Mouse (Mus musculus): ENCODE measurements around the gene Olfr1097. TPM values are rescaled to one million over a fixed set of nuclear protein-coding genes. Genes with fewer than 3 reads are reported as not detected.

Olfr1097 gene
- polyA plus RNA-seq (2014; fragmentation: Illumina TruSeq; extraction: RNeasy Lipid Tissue Mini Kit (QIAGEN cat#74804); ENCODE audit: insufficient read depth, low read depth, low replicate concordance) = not detected

DNA sequence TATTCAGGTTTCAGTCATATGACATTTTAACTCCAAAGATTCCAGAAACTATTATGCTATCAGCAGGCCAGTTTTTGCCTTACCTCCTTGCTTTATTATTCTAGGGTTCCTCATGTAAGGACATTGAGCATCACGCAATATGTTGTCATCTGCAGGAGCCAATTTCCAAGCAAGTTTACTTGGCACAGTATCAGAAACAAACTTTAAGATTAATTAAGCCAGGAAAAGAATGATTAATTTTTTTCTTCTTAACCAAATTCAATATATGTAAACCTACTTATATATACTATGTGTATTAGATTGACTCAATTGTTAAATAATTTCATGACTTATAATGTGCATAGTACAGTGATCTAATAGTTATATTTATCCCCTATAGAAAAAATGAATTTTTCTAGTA, at the start of gene Olfr1097:
Olfr1097 (minus strand) TSS at position 101 of the 400 bp plus-strand sequence.

DNA sequence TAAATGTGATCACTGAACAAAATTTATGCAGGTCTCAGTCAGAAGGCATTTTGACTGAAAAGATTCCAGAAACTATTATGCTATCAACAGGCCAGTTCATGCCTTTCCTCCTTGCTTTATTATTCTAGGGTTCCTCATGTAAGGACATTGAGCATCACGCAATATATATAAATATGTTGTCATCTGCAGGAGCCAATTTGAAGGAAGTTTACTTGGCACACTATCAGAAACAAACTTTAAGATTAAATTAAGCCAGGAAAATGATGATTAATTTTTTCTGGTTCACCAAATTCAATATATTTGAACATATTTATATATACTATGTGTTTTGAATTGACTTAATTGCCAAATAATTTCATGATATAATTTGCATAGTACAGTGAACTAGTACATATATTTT, 32.4 kb upstream of the Olfr1097 start, which contains the start of gene Olfr1098:
Olfr1098 (minus strand) TSS at position 101 of the 400 bp plus-strand sequence.

DNA sequence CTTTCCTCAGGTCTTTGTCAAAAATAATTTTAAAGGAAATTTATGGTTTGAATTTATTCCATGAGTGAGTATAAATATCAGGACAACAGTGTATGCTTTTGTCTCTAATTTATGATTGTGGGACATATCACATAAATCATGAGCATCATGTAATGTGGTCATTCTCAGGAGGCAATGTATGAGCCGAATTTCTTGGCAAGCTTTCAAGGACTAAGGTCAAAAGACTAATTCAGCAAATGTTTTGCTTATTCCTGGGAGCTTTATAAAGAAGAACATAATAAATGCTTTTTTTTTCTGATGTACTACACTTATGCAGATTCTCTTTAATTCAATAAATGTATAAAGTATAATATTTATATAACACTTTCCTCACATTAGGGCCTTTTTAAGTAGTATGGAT, 17.3 kb downstream of the Olfr1097 start, which contains the start of gene Gm13723:
Gm13723 (minus strand) TSS at position 101 of the 400 bp plus-strand sequence.

DNA sequence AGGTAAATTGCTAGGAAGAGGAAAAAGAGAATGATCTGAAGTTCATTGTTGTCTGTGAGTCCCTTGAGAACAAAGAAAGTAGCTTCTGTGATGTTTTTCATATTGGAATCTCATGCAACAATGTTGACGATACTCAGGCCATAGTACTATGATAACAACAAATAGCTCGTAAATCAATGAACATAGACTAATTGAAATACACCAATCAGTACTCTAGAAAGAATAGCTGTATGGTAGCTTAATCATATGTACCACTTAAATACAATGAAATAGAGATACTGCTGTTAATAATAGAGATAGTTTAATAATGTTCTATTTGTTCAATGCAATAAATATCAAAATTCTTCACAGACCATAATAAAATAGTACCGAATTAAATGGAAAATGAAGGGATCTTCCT, 40.4 kb downstream of the Olfr1097 start, which contains the start of gene Olfr1095:
Olfr1095 (minus strand) TSS at position 101 of the 400 bp plus-strand sequence.

Other genes starting within 250 kb of the Olfr1097 start
- not detected for gene Olfr1085, start 230.2 kb downstream of the Olfr1097 start, polyA plus RNA-seq (2014; fragmentation: Illumina TruSeq; extraction: RNeasy Lipid Tissue Mini Kit (QIAGEN cat#74804); ENCODE audit: insufficient read depth, low read depth, low replicate concordance)
- not detected for gene Olfr1086, start 212.1 kb downstream of the Olfr1097 start, polyA plus RNA-seq (2014; fragmentation: Illumina TruSeq; extraction: RNeasy Lipid Tissue Mini Kit (QIAGEN cat#74804); ENCODE audit: insufficient read depth, low read depth, low replicate concordance)
- gene Olfr1087, start 193.8 kb downstream of the Olfr1097 start, polyA plus RNA-seq (2014; fragmentation: Illumina TruSeq; extraction: RNeasy Lipid Tissue Mini Kit (QIAGEN cat#74804); ENCODE audit: insufficient read depth, low read depth, low replicate concordance) = not detected
- gene Olfr1089, start 158.5 kb downstream of the Olfr1097 start, polyA plus RNA-seq (2014; fragmentation: Illumina TruSeq; extraction: RNeasy Lipid Tissue Mini Kit (QIAGEN cat#74804); ENCODE audit: insufficient read depth, low read depth, low replicate concordance) = not detected
- gene Olfr1090, start 133.2 kb downstream of the Olfr1097 start, polyA plus RNA-seq (2014; fragmentation: Illumina TruSeq; extraction: RNeasy Lipid Tissue Mini Kit (QIAGEN cat#74804); ENCODE audit: insufficient read depth, low read depth, low replicate concordance) = not detected
- gene Olfr1093, start 109.7 kb downstream of the Olfr1097 start, polyA plus RNA-seq (2014; fragmentation: Illumina TruSeq; extraction: RNeasy Lipid Tissue Mini Kit (QIAGEN cat#74804); ENCODE audit: insufficient read depth, low read depth, low replicate concordance) = not detected
- gene Olfr141, start 82.2 kb downstream of the Olfr1097 start, polyA plus RNA-seq (2014; fragmentation: Illumina TruSeq; extraction: RNeasy Lipid Tissue Mini Kit (QIAGEN cat#74804); ENCODE audit: insufficient read depth, low read depth, low replicate concordance) = not detected
- gene Olfr1094, start 67.6 kb downstream of the Olfr1097 start, polyA plus RNA-seq (2014; fragmentation: Illumina TruSeq; extraction: RNeasy Lipid Tissue Mini Kit (QIAGEN cat#74804); ENCODE audit: insufficient read depth, low read depth, low replicate concordance) = not detected
- gene Olfr1095, start 40.5 kb downstream of the Olfr1097 start, polyA plus RNA-seq (2014; fragmentation: Illumina TruSeq; extraction: RNeasy Lipid Tissue Mini Kit (QIAGEN cat#74804); ENCODE audit: insufficient read depth, low read depth, low replicate concordance) = not detected
- gene Gm13723, start 17.4 kb downstream of the Olfr1097 start, polyA plus RNA-seq (2014; fragmentation: Illumina TruSeq; extraction: RNeasy Lipid Tissue Mini Kit (QIAGEN cat#74804); ENCODE audit: insufficient read depth, low read depth, low replicate concordance) = not detected
- gene Olfr1098, start 32.3 kb upstream of the Olfr1097 start, polyA plus RNA-seq (2014; fragmentation: Illumina TruSeq; extraction: RNeasy Lipid Tissue Mini Kit (QIAGEN cat#74804); ENCODE audit: insufficient read depth, low read depth, low replicate concordance) = not detected
- gene Olfr1099, start 68.5 kb upstream of the Olfr1097 start, polyA plus RNA-seq (2014; fragmentation: Illumina TruSeq; extraction: RNeasy Lipid Tissue Mini Kit (QIAGEN cat#74804); ENCODE audit: insufficient read depth, low read depth, low replicate concordance) = not detected
- gene Olfr1100, start 87.7 kb upstream of the Olfr1097 start, polyA plus RNA-seq (2014; fragmentation: Illumina TruSeq; extraction: RNeasy Lipid Tissue Mini Kit (QIAGEN cat#74804); ENCODE audit: insufficient read depth, low read depth, low replicate concordance) = not detected
- gene Olfr1101, start 99.0 kb upstream of the Olfr1097 start, polyA plus RNA-seq (2014; fragmentation: Illumina TruSeq; extraction: RNeasy Lipid Tissue Mini Kit (QIAGEN cat#74804); ENCODE audit: insufficient read depth, low read depth, low replicate concordance) = not detected
- not detected for gene Olfr1102, start 106.2 kb upstream of the Olfr1097 start, polyA plus RNA-seq (2014; fragmentation: Illumina TruSeq; extraction: RNeasy Lipid Tissue Mini Kit (QIAGEN cat#74804); ENCODE audit: insufficient read depth, low read depth, low replicate concordance)
- gene Olfr1104, start 134.9 kb upstream of the Olfr1097 start, polyA plus RNA-seq (2014; fragmentation: Illumina TruSeq; extraction: RNeasy Lipid Tissue Mini Kit (QIAGEN cat#74804); ENCODE audit: insufficient read depth, low read depth, low replicate concordance) = not detected
- gene Olfr1105, start 144.3 kb upstream of the Olfr1097 start, polyA plus RNA-seq (2014; fragmentation: Illumina TruSeq; extraction: RNeasy Lipid Tissue Mini Kit (QIAGEN cat#74804); ENCODE audit: insufficient read depth, low read depth, low replicate concordance) = not detected
- gene Olfr1106, start 160.1 kb upstream of the Olfr1097 start, polyA plus RNA-seq (2014; fragmentation: Illumina TruSeq; extraction: RNeasy Lipid Tissue Mini Kit (QIAGEN cat#74804); ENCODE audit: insufficient read depth, low read depth, low replicate concordance) = not detected
- gene Olfr1107, start 183.6 kb upstream of the Olfr1097 start, polyA plus RNA-seq (2014; fragmentation: Illumina TruSeq; extraction: RNeasy Lipid Tissue Mini Kit (QIAGEN cat#74804); ENCODE audit: insufficient read depth, low read depth, low replicate concordance) = not detected
- gene Olfr1109, start 203.8 kb upstream of the Olfr1097 start, polyA plus RNA-seq (2014; fragmentation: Illumina TruSeq; extraction: RNeasy Lipid Tissue Mini Kit (QIAGEN cat#74804); ENCODE audit: insufficient read depth, low read depth, low replicate concordance) = not detected
- not detected for gene Olfr259, start 222.4 kb upstream of the Olfr1097 start, polyA plus RNA-seq (2014; fragmentation: Illumina TruSeq; extraction: RNeasy Lipid Tissue Mini Kit (QIAGEN cat#74804); ENCODE audit: insufficient read depth, low read depth, low replicate concordance)
- gene Olfr1110, start 248.1 kb upstream of the Olfr1097 start, polyA plus RNA-seq (2014; fragmentation: Illumina TruSeq; extraction: RNeasy Lipid Tissue Mini Kit (QIAGEN cat#74804); ENCODE audit: insufficient read depth, low read depth, low replicate concordance) = not detected

All from lung, adult 10 weeks (tissue).